Mouse (Mus musculus): ENCODE data around the gene Dhx32.

- TF ChIP-seq CTCF (conservative IDR thresholded peaks at IDR 0.05; ENCODE audit: low read length) (no peak), NANOG (IDR thresholded peaks at IDR 0.05; ENCODE audit: borderline replicate concordance, low read length) (no peak), POU5F1 (IDR thresholded peaks at IDR 0.05; ENCODE audit: borderline replicate concordance, low read length) (no peak)
These were observed 46.0 kb upstream of the Dhx32 start for GRCm38 (mm10) chr7:133828514-133828913.
